Mouse (Mus musculus) liver, embryonic 12.5 days (tissue): Measurements from ENCODE around the gene Nek5. TPM values are rescaled to one million over a fixed set of nuclear protein-coding genes. Genes with fewer than 3 reads are reported as not detected.

Experiments
- ATAC-seq: fragments of 200-750 bp; cut with Nextera tagmentation; 2 replicates; pipeline ENCODE4 v1.8.0; 2017; ENCODE audit warnings: moderate number of reproducible peaks, mild to moderate bottlenecking, moderate library complexity
- H3K27ac ChIP-seq: fragments of 300-500 bp; sonication (generic); 2 replicates; pipeline ENCODE4 v1.5.1; 2016; ENCODE audit warnings: mild to moderate bottlenecking
- H3K27me3 ChIP-seq: fragments of 300-500 bp; sonication (generic); replicated peaks from 2 replicates; pipeline ENCODE4 v1.6.1; 2016; ENCODE audit warnings: mild to moderate bottlenecking, moderate library complexity
- H3K36me3 ChIP-seq: fragments of 300-500 bp; sonication (generic); 2 replicates; pipeline ENCODE4 v1.6.1; 2016; ENCODE audit warnings: mild to moderate bottlenecking, moderate library complexity
- H3K4me1 ChIP-seq: fragments of 300-500 bp; sonication (generic); 2 replicates; pipeline ENCODE4 v1.6.1; 2016
- H3K4me2 ChIP-seq: fragments of 300-500 bp; sonication (generic); 2 replicates; pipeline ENCODE4 v1.6.1; 2016; ENCODE audit warnings: mild to moderate bottlenecking, moderate library complexity
- H3K4me3 ChIP-seq: fragments of 300-500 bp; sonication (generic); 2 replicates; pipeline ENCODE4 v1.5.1; 2016; ENCODE audit warnings: mild to moderate bottlenecking, moderate library complexity
- H3K9ac ChIP-seq: fragments of 300-500 bp; sonication (generic); 2 replicates; pipeline ENCODE4 v1.6.1; 2016; ENCODE audit warnings: mild to moderate bottlenecking, moderate library complexity
- H3K9me3 ChIP-seq: fragments of 300-500 bp; sonication (generic); replicated peaks from 2 replicates; pipeline ENCODE4 v1.6.1; 2016; ENCODE audit warnings: mild to moderate bottlenecking, moderate library complexity
- WGBS: fragments of 180-500 bp; shearing (Covaris S2); methylation state at CpG from one replicate; pipeline ENCODE4 v1.1.7; 2016; ENCODE audit not compliant: insufficient replicate concordance; 5-methylcytosine and 5-hydroxymethylcytosine counted together
- polyA plus RNA-seq: library from polyadenylated mRNA; unstranded; fragments of >200 nt; fragmentation: Nextera tagmentation; extraction: Ambion mirVana; gene quantifications from 2 replicates; pipeline ENCODE4 v1.2.1, GENCODE M21; 2016

The Nek5 gene
- polyA plus RNA-seq = not detected in 2 replicates

DNA sequence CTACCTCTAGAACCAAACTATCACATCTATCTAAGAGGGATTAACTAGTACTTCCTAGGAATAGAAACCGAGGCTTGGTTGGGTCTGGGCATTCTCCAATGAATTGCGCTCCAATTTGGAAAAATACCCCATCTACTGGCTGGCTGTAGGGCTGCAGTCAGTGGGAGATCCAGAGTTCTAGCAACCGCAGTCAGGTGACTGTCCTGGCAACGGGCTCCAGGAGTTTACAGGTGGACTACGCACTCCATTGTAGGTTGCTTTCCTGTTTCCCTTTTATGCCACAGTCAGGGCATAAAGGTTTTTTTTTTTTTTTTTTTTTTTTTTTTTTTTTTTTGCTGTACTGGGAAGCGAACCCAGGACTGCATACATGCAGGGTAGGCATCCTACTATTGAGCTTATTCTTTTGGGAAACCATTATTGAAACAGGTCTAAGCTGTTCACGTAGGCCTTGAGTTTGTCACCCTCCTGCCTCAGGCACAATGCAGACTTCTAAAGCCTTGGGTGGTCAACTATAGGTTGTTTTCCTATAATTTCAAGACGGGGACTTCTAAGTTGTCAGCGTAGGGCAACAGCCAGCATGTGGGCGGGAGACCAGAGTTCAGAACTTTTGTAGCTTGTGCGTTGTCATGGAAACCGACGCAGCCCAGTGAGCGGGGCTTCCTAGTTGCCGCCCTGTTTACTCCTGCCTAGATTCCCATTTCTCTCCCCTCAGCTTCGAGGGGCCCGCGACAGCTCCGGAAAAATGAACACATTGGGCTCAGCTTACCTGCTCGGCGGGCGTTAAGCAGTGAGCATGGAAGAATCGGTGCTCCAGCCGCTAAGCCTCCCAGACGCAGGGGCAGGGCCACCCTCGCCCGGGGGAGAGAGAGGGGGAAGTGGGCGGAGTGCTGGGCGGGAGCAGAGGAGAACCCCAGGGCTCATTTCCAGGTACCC is at the start of gene Nek5:
Gene Nek5 (minus strand): TSS at position 834 of the 933 bp plus-strand sequence.
- Histone ChIP-seq H3K4me1 (peaks cover 15% of the 10 kb centered on the region), H3K27ac (no peak within 1 kb of the TSS), H3K27me3 (0 out of 2 replicates have a peak, but pooled peaks cover 12% of the 10 kb centered on the region), H3K9ac (peak within 1 kb of the TSS; percentile 53), H3K9me3 (no peaks in the 10 kb centered on the region), H3K4me3 (peak within 1 kb of the TSS; percentile 59), H3K36me3 (peaks cover 11% of the 10 kb centered on the region), H3K4me2 (peak within 1 kb of the TSS; percentile 87)
- peak; percentile 80 for ATAC-seq
- WGBS = 2% methylated on average over 29 of the region's 29 CpGs

DNA sequence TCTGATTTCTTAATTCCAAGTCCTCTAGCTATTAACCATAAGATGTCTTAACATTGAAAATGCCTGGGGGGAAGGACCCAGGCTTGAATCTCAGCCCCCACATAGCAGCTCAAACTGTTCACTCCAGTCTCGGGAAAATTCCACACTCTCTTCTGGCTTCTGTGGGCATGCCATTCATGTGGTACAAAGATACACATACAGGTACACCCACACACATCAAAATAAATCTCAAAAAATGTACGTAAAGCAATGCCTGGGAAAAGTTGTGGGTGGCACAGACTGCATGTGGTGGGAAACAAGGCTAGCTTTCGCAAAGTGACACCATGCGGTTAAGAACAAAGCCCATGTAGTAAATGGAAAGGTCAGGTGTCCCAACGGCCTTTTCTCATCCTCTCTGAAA is 44.3 kb upstream of the Nek5 start:
- no peak overlapping the region for H3K27ac ChIP-seq
- no peak overlapping the region for H3K4me3 ChIP-seq
- H3K27me3 ChIP-seq = no peaks in the 10 kb centered on the region
- H3K36me3 ChIP-seq = peaks cover 63% of the 10 kb centered on the region
- 88% methylated on average over 5 of the region's 5 CpGs for WGBS
- H3K9me3 ChIP-seq = no peaks in the 10 kb centered on the region
- H3K9ac ChIP-seq = no peak overlapping the region
- ATAC-seq = no peak
- peaks cover 19% of the 10 kb centered on the region for H3K4me1 ChIP-seq
- no peak overlapping the region for H3K4me2 ChIP-seq

DNA sequence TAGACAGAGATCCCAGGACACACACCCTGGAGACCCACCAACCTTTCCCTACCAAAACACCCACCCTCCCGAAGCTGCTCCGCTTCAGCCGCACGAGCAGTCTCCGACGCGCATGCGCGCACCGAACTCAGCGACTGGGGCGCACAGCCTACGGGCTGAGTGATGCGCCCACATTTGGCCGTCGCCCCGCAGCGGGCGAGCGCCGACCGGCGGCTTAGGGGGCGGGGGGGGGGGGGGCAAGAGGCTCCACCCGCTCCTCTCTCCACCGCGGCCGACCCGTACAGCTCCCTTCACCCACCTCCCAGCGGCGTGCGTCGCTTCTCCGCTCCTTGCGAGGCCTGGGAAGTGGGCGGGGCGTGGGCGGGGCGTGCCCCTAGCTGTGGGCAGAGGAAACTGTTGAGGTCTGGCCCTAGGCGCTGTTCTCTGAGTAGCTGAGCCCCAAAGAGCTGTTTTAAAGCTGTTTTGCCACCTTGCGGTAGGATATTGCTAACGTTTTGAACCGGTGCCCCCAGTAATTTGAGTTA is 41.3 kb upstream of the Nek5 start, which contains the start of gene Nek3:
Gene Nek3 (minus strand): TSS at position 356 of the 524 bp plus-strand sequence.
- H3K4me2 ChIP-seq = peak within 1 kb of the TSS; percentile 78
- H3K27ac ChIP-seq = peak within 1 kb of the TSS; percentile 76
- peak within 1 kb of the TSS; percentile 64 for H3K4me3 ChIP-seq
- H3K27me3 ChIP-seq = no peaks in the 10 kb centered on the region
- peak within 1 kb of the TSS; percentile 67 for H3K9ac ChIP-seq
- no peaks in the 10 kb centered on the region for H3K9me3 ChIP-seq
- H3K36me3 ChIP-seq = peaks cover 42% of the 10 kb centered on the region
- ATAC-seq = peak; percentile 97
- peaks cover 19% of the 10 kb centered on the region for H3K4me1 ChIP-seq
- WGBS = under 1% methylated on average over 43 of the region's 43 CpGs

DNA sequence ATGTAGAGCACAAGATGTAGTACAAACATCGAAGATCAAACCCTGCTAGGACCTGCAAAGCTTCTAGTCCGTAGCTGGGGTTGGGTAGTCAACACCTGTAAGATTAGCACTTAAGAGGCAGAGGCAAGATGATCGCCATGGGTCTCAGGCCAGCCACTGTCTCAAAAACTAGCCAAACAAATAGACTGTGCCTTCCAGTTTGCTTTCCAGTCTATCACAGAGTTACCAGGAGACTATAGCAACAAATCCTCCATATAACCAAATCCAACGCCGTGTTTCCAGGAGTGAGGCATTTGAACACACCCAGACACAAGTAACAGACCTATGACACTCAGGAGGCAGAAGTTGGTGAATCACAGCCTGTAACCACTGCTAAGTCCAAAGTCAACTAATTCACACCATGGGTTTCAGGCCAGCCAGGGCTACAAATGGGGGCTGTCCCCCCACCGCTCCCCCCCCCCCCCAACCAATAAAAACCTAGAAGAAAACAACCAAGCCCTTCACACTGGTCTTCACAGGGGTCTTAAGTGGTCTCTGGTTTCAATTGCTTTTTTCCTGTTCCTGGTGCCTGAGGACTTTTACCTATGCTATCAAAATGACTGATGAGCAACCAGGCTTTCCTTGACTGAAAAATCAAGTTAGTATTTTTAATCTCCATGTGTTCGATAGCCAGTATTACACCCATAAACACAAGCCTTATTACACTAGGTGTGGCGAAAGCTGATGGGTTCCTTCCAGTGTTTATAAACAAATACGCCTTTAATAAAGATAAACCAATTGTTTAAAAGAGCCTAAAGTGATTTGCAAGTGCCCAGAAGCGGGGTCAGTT is 40.6 kb upstream of the Nek5 start:
- peak overlapping the region; percentile 78 for H3K4me2 ChIP-seq
- peak overlapping the region; percentile 76 for H3K27ac ChIP-seq
- H3K9ac ChIP-seq = peak overlapping the region; percentile 67
- peak overlapping the region; percentile 64 for H3K4me3 ChIP-seq
- peaks cover 35% of the 10 kb centered on the region for H3K36me3 ChIP-seq
- no peaks in the 10 kb centered on the region for H3K27me3 ChIP-seq
- WGBS = 49% methylated on average over 10 of the region's 10 CpGs
- H3K4me1 ChIP-seq = peaks cover 19% of the 10 kb centered on the region
- no peaks in the 10 kb centered on the region for H3K9me3 ChIP-seq
- ATAC-seq = peak; percentile 40

DNA sequence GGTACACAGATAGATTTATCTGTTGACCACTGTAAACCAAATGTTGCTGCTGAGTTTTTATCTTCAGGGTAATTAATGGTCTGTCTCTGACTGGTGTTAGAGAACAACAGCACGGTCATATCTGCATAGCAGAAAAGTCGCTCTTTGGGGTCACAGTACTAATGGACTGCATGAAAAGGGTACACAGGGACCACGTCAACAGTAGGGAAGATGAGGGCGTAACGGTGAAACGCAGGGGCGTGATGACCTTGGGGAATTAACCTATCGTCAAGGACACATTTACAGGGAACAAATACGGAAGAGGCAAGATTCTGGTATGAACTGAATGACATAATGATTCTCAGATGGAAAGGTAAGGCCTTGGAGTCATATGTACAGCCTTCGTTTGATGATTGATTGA is 39.6 kb upstream of the Nek5 start:
- H3K9ac ChIP-seq = no peak overlapping the region
- ATAC-seq = no peak
- no peak overlapping the region for H3K4me3 ChIP-seq
- H3K4me1 ChIP-seq = peaks cover 19% of the 10 kb centered on the region
- H3K36me3 ChIP-seq = peaks cover 32% of the 10 kb centered on the region
- H3K27ac ChIP-seq = no peak overlapping the region
- H3K9me3 ChIP-seq = no peaks in the 10 kb centered on the region
- 81% methylated on average over 10 of the region's 10 CpGs for WGBS
- no peak overlapping the region for H3K4me2 ChIP-seq
- H3K27me3 ChIP-seq = no peaks in the 10 kb centered on the region

DNA sequence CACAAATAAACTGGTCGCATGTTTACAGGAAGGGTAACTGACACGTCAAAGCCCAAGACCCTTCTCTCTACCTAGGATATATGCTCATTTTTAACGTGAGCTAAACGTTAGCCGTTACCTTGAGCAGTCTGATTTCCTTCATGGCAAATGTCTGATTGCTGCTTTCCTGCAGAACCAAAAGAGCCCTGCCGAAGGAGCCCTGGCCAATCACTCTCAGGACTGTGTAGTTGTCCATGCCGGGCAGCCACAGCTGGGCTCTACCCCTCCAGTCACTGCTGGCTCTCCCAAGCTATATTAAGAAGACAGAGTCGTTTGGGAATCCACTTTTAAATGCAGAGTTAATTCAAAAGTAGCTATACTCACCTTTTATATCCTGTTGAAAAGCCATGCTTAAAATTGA is 37.4 kb upstream of the Nek5 start:
- Histone ChIP-seq H3K9me3 (no peaks in the 10 kb centered on the region), H3K9ac (no peak overlapping the region), H3K27ac (no peak overlapping the region), H3K4me1 (peaks cover 17% of the 10 kb centered on the region), H3K4me3 (no peak overlapping the region), H3K36me3 (peaks cover 12% of the 10 kb centered on the region), H3K27me3 (no peaks in the 10 kb centered on the region), H3K4me2 (no peak overlapping the region)
- no peak for ATAC-seq
- WGBS = 79% methylated on average over 8 of the region's 8 CpGs

DNA sequence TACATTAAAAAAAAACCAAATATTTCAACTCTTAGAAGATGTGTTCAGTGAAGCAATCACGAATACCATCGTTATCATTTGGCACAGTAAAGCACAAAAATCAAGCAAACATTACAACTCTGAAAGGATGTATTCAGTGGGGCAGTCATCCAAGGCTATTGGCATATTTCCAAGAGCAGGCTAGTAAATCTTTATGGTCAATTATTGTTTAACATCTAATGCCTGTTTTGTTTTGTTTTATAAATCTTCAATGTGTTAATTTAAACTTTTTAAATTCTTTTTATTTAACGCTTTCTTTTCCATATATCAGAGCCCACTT is 25.5 kb upstream of the Nek5 start:
- no peak overlapping the region for H3K4me2 ChIP-seq
- WGBS = 74% methylated on average over 3 of the region's 3 CpGs
- no peak overlapping the region for H3K4me3 ChIP-seq
- H3K4me1 ChIP-seq = no peaks in the 10 kb centered on the region
- H3K27me3 ChIP-seq = no peaks in the 10 kb centered on the region
- H3K36me3 ChIP-seq = 0 out of 2 replicates have a peak, but pooled peaks cover 3% of the 10 kb centered on the region
- no peak overlapping the region for H3K9ac ChIP-seq
- H3K9me3 ChIP-seq = no peaks in the 10 kb centered on the region
- no peak overlapping the region for H3K27ac ChIP-seq
- ATAC-seq = no peak

DNA sequence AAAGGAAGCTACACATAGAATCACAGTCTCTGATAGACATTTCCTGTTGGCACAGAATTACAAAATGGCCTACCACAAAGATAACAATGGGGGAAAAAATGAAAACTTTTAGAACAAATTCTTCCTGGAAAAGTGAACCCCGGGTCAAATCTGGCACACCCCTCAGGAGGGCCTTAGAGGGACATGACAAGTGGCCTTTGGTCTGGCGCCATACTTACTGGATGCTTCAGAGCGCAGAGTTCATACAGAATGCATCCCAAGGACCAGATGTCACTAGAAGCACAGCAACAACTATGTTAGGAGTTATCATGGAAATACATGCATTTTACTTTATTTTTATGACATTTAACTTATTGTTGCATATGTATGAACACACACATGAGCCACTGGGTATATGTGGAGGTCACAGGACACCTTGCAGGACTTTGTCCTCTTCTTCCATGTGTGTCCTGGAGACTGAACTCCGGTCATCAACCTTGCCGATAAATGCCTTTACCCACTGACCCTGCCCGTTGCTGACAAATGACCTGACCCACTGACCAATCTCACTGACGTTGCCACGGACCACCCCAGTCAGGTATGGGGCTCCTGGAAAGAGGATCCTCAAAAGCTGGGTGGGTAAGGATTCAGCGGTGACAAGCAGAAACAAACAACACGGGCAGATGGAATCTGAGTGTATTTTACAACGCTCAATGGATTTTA is 24.9 kb upstream of the Nek5 start:
- H3K27me3 ChIP-seq = no peaks in the 10 kb centered on the region
- no peak overlapping the region for H3K4me3 ChIP-seq
- no peaks in the 10 kb centered on the region for H3K9me3 ChIP-seq
- no peak for ATAC-seq
- no peak overlapping the region for H3K27ac ChIP-seq
- no peak overlapping the region for H3K4me2 ChIP-seq
- peaks cover 1% of the 10 kb centered on the region; the same call in 1 of the 2 replicates for H3K4me1 ChIP-seq
- H3K9ac ChIP-seq = no peak overlapping the region
- 0 out of 2 replicates have a peak, but pooled peaks cover 3% of the 10 kb centered on the region for H3K36me3 ChIP-seq
- WGBS = 83% methylated on average over 11 of the region's 11 CpGs

DNA sequence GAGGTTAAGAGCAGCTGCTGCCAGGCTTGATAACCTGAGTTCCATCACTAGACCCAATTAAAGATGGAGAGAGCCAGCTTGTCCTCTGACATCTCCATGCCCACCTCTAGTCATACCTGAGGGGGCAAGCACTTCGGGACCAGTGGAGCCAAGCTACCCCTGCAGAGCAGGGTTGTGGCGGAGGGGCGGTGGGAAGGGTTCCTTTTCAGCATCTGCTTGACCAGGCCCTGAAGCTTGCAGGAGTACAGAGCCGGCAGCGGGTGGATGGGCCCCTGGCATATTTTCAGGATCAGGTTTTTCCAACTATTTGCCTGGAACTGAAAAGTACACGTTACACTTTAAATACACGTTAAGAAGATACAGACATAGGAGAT is 23.5 kb upstream of the Nek5 start:
- no peaks in the 10 kb centered on the region for H3K27me3 ChIP-seq
- H3K27ac ChIP-seq = no peak overlapping the region
- 82% methylated on average over 7 of the region's 7 CpGs for WGBS
- peaks cover 16% of the 10 kb centered on the region for H3K4me1 ChIP-seq
- H3K36me3 ChIP-seq = no peaks in the 10 kb centered on the region
- H3K4me3 ChIP-seq = no peak overlapping the region
- no peak for ATAC-seq
- H3K9ac ChIP-seq = no peak overlapping the region
- no peak overlapping the region for H3K4me2 ChIP-seq
- no peaks in the 10 kb centered on the region for H3K9me3 ChIP-seq

DNA sequence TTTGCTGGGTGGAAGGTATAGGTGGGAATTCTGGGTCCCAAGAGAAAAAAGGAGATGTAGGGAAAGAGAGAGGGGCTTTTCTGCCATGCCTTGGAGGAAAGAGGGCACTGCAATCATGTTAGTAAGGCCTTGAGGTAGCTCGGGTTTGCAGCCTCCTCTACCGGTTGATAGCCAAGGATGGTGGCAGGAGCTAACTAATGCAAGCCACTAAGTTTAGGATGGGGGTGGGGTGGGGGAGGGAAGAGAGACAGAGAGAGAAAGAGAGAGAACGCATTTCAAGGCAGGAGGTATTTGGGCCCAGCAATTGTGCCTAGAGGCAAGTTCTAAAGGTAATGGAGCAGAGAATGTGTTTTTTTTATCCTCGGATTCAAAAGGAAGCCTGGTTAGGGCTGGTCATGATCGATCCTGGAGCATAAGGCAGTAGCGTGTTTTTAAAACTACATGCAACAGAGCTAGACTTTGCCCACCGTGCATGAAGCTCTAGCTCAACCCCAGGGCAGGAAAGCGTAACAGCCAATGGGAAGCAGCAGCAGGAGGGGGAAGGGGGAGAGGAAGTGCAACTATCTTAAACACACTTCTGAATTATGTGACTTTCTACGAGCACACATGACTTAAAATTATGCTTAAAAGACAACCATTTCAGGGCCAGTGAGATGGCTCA is 23.0 kb upstream of the Nek5 start:
- Histone ChIP-seq H3K4me3 (no peak overlapping the region), H3K9ac (no peak overlapping the region), H3K9me3 (no peaks in the 10 kb centered on the region), H3K4me2 (no peak overlapping the region), H3K27me3 (no peaks in the 10 kb centered on the region), H3K27ac (no peak overlapping the region), H3K36me3 (no peaks in the 10 kb centered on the region), H3K4me1 (peaks cover 18% of the 10 kb centered on the region)
- 71% methylated on average over 9 of the region's 9 CpGs for WGBS
- ATAC-seq = no peak

DNA sequence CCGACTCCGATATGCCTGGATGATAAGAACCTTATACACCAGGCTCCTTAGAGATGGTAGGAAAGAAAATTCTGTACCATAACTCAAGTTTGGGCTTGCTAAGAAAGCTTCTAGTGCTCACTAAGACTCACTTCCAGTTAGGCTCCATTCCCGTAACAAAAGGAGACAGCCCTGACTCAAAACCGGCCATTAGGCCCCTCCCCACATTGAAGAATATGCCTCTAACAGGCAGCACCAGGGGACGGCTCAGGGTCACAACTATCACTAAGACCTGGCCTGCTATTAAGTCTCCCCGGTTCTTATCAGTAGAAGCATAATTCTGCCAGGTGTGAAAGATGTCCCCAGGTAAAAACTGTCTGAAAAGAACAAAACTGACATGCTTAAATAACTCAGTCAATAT is 21.0 kb upstream of the Nek5 start:
- peaks cover 18% of the 10 kb centered on the region for H3K4me1 ChIP-seq
- no peaks in the 10 kb centered on the region for H3K27me3 ChIP-seq
- no peak overlapping the region for H3K4me2 ChIP-seq
- H3K9me3 ChIP-seq = no peaks in the 10 kb centered on the region
- no peak overlapping the region for H3K9ac ChIP-seq
- ATAC-seq = no peak
- H3K27ac ChIP-seq = no peak overlapping the region
- 72% methylated on average over 6 of the region's 6 CpGs for WGBS
- no peaks in the 10 kb centered on the region for H3K36me3 ChIP-seq
- no peak overlapping the region for H3K4me3 ChIP-seq
